Mouse (Mus musculus) brain, adult 2 months (tissue): Measurements from ENCODE around the gene Zfp961.
"Not testable (repeated sequence)": the region's sequence is repeated elsewhere in the genome, so short reads cannot be mapped to it uniquely, and the experiment has no call there.

ENCODE experiments used
- DNase-seq: peaks from one replicate; pipeline ENCODE4 v3.0.0; 2011; ENCODE audit warnings: low read depth, low spot score

The Zfp961 gene

GRCm38 (mm10) chr8:72017339-72017738, 66.5 kb downstream of the Zfp961 start:
- not testable (repeated sequence) for DNase-seq

GRCm38 (mm10) chr8:72018141-72018540, 67.3 kb downstream of the Zfp961 start:
- peak; percentile 45 for DNase-seq

- DNase-seq, result peak; percentile 52
These were observed 68.2 kb downstream of the Zfp961 start for GRCm38 (mm10) chr8:72019022-72019421.

GRCm38 (mm10) chr8:72019816-72020215, 69.0 kb downstream of the Zfp961 start:
- peak; percentile 10 for DNase-seq

GRCm38 (mm10) chr8:72024886-72025285, 74.0 kb downstream of the Zfp961 start:
- DNase-seq, result not testable (repeated sequence)

GRCm38 (mm10) chr8:72032926-72033325, 82.1 kb downstream of the Zfp961 start:
- DNase-seq, result not testable (repeated sequence)

GRCm38 (mm10) chr8:72040918-72041317, 90.1 kb downstream of the Zfp961 start, which contains the start of gene Olfr372:
Olfr372 (plus strand) TSS chr8:72041218.
- DNase-seq, result not testable (repeated sequence)

GRCm38 (mm10) chr8:72042493-72042892, 91.7 kb downstream of the Zfp961 start:
- DNase-seq, result no peak
